Mouse (Mus musculus) neural tube, embryonic 14.5 days (tissue): Measurements from ENCODE around the gene Fgfr2. TPM values are rescaled to one million over a fixed set of nuclear protein-coding genes. Genes with fewer than 3 reads are reported as not detected.

Source experiments
- ATAC-seq: fragments of 200-750 bp; cut with Nextera tagmentation; 2 replicates; pipeline ENCODE4 v1.8.0; 2017; ENCODE audit warnings: low read depth, mild to moderate bottlenecking, moderate TSS enrichment, moderate library complexity
- H3K27ac ChIP-seq: fragments of 300-500 bp; sonication (generic); 2 replicates; pipeline ENCODE4 v1.5.1; 2014; ENCODE audit warnings: low read depth, mild to moderate bottlenecking, control low read depth, low read length, moderate library complexity, mixed read lengths
- H3K27me3 ChIP-seq: fragments of 300-500 bp; sonication (generic); 2 replicates; pipeline ENCODE4 v1.6.1; 2014; ENCODE audit warnings: low read length; ENCODE audit not compliant: control insufficient read depth, insufficient read depth
- H3K36me3 ChIP-seq: fragments of 300-500 bp; sonication (generic); 2 replicates; pipeline ENCODE4 v1.6.1; 2014; ENCODE audit warnings: low read length, mixed read lengths; ENCODE audit not compliant: control insufficient read depth, insufficient read depth
- H3K4me1 ChIP-seq: fragments of 300-500 bp; sonication (generic); 2 replicates; pipeline ENCODE4 v1.6.1; 2014; ENCODE audit warnings: low read length; ENCODE audit not compliant: control insufficient read depth, insufficient read depth
- H3K4me2 ChIP-seq: fragments of 300-500 bp; sonication (generic); 2 replicates; pipeline ENCODE4 v1.6.1; 2014; ENCODE audit warnings: mild to moderate bottlenecking, low read depth, low read length, control low read depth
- H3K4me3 ChIP-seq: fragments of 300-500 bp; sonication (generic); 2 replicates; pipeline ENCODE4 v1.5.1; 2014; ENCODE audit warnings: low read depth, low read length, control low read depth, mixed read lengths
- H3K9ac ChIP-seq: fragments of 300-500 bp; sonication (generic); replicated peaks from 2 replicates; pipeline ENCODE4 v1.6.1; 2014; ENCODE audit warnings: low read depth, mild to moderate bottlenecking, control low read depth, low read length, mixed read lengths
- H3K9me3 ChIP-seq: fragments of 300-500 bp; sonication (generic); 2 replicates; pipeline ENCODE4 v1.6.1; 2016; ENCODE audit warnings: low read length; ENCODE audit not compliant: control insufficient read depth
- WGBS: fragments of 180-500 bp; shearing (Covaris S2); extraction: QIAGEN DNeasy Blood & Tissue Kit; methylation state at CpG from one replicate; pipeline ENCODE4 v1.1.7; 2014; 5-methylcytosine and 5-hydroxymethylcytosine counted together
- polyA plus RNA-seq: library from polyadenylated mRNA; unstranded; fragments of >200 nt; fragmentation: Nextera tagmentation; extraction: Ambion mirVana; gene quantifications from 2 replicates; pipeline ENCODE4 v1.2.1, GENCODE M21; 2014

The Fgfr2 gene
- polyA plus RNA-seq, 1 experiment from 2014 or later, result 28.1 TPM

DNA sequence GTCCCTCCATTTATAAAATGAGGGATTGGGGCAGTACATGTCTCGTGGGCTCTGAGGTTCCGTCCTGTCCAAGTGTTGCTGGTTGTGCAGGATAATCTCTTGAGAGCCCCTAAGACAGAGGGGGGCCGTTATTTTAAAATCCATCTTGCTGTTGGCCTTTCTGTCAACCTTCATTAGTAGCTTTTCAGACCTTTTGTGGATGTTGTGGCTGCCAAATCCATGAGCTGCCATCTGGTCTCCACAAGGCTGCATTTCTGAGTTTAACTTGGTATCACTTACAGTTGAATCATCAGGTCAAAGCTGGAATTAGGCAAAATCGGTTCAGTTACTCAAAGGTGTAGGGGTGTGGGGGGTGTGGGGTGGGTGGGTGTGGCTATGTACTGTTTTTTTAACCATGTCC is 2569.8 kb downstream of the Fgfr2 start:
- ATAC-seq, result no peak
- Histone ChIP-seq H3K9ac (no peak overlapping the region), H3K4me1 (no peaks in the 10 kb centered on the region), H3K27ac (no peak overlapping the region), H3K4me2 (no peak overlapping the region), H3K27me3 (no peaks in the 10 kb centered on the region), H3K36me3 (no peaks in the 10 kb centered on the region), H3K4me3 (no peak overlapping the region), H3K9me3 (no peaks in the 10 kb centered on the region)
- 62% methylated on average over 4 of the region's 4 CpGs for WGBS

DNA sequence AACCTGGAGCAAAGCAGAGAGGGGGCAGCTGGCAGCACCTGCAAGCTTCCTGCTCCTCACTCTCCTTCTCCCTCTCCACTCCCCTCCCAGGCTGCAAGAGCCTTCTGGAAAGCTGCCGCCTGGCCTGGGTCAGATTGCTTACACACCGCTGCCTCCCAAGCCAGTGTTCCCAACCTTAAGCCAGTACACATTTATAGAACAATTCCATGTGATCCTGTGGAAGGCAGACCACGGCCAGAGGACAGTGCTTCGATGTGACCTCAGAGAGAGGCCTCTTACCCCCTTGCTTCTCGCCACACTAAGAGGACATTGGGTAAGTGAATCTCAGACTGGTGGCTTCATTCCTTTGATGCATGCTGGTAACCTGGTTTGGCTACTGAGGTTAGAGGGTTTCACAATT is 2570.4 kb downstream of the Fgfr2 start:
- Histone ChIP-seq H3K27ac (no peak overlapping the region), H3K4me3 (no peak overlapping the region), H3K4me2 (no peak overlapping the region), H3K27me3 (no peaks in the 10 kb centered on the region), H3K9me3 (no peaks in the 10 kb centered on the region), H3K4me1 (no peaks in the 10 kb centered on the region), H3K36me3 (no peaks in the 10 kb centered on the region), H3K9ac (no peak overlapping the region)
- WGBS, result 50% methylated on average over 5 of the region's 5 CpGs
- ATAC-seq, result no peak

DNA sequence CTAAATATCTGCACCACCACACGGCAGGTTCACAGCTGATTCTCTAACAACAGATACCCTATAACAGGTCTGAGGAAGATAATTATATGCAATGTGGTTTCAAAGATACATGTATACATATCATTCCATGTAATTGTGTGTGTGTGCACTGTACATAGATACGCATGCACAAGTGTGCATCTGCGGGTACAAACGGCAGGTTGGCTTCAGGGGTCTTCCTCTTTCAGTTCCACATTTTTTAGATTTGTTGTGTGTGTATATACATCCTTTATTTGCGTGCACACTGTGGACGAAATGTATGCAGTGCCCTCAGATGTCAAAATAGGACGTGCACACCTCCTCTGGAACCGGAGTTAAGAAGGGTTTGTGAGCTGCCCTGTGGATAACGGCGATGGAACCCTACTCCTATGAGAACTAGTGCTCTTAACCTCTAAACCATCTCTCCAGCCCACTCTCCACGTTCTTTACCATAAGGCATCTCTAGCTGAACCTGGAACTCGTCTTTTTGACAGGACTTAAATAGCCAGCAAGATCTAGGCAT is 2575.4 kb downstream of the Fgfr2 start:
- ATAC-seq, result no peak
- peak overlapping the region; percentile 92; the same call in 1 of the 2 replicates for H3K4me3 ChIP-seq

DNA sequence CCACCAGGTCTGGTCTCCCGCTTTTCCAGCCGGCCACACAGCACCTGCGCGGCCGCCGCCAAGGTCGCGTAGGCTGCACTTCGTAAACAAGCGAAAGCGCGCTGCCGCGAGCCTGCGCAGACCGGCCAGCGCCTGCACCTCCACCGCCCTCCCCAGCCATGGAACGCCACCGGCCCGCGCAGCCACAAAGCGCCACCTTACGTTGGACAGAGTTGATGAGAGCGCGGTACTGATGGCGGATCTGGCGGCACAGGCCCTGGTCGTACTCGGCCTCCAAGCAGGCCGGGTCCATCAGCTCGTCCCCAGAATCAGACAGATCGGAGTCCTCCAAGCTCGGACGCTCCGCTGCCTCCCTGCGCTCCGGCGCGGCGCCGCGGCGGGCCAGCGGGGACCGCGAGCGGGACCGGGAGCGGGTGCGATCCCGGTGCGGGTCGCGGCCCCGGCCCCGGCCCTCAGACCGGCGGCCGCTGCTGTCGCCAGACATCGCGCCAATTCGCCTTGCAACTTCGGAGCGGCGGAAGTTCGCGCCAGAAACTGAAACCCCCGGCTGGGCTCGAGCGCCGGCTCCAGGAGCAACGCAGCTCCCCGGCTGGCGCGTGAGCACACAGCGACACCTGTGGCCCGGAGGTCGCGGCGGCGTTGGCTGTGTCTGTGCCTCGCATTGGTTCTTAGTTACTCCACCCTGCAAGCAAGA is 2576.2 kb downstream of the Fgfr2 start:
- peak overlapping the region; percentile 78 for H3K9ac ChIP-seq
- H3K27ac ChIP-seq, result peak overlapping the region; percentile 96
- peaks cover 11% of the 10 kb centered on the region for H3K4me1 ChIP-seq
- H3K36me3 ChIP-seq, result 0 out of 2 replicates have a peak, but pooled peaks cover 3% of the 10 kb centered on the region
- under 1% methylated on average over 72 of the region's 84 CpGs for WGBS
- H3K4me3 ChIP-seq, result peak overlapping the region; percentile 92
- H3K9me3 ChIP-seq, result no peaks in the 10 kb centered on the region
- H3K4me2 ChIP-seq, result peak overlapping the region; percentile 72
- H3K27me3 ChIP-seq, result no peaks in the 10 kb centered on the region
- peak; percentile 96 for ATAC-seq

More for the DNA sequence above, 2575.4 kb downstream of the Fgfr2 start:
- Histone ChIP-seq H3K9me3 (no peaks in the 10 kb centered on the region), H3K27ac (no peak overlapping the region), H3K27me3 (no peaks in the 10 kb centered on the region), H3K36me3 (no peaks in the 10 kb centered on the region), H3K9ac (no peak overlapping the region), H3K4me2 (no peak overlapping the region; the same call in 1 of the 2 replicates), H3K4me1 (peaks cover 11% of the 10 kb centered on the region)
- WGBS, result 86% methylated on average over 12 of the region's 12 CpGs

DNA sequence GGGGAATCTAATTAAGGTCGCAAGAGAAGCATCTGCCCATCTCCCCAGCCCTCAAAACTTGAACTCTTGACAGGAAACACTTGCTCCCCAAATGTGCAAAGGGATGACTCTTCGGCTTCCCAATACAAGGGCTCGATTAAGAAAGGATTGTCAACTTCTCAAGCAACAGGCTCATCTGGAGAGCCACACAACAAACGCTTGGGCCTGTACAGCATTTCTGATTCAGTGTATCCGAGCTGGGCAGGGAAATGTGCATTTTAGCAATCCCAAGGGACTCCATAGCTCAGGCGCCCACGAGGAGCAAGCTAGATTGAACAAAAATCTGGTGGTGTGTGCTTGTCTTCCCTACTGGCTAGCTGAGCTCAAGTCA is 2576.7 kb downstream of the Fgfr2 start:
- Histone ChIP-seq H3K27me3 (no peaks in the 10 kb centered on the region), H3K9ac (peak overlapping the region; percentile 78), H3K4me1 (peaks cover 11% of the 10 kb centered on the region), H3K4me3 (peak overlapping the region; percentile 92), H3K9me3 (no peaks in the 10 kb centered on the region), H3K36me3 (0 out of 2 replicates have a peak, but pooled peaks cover 3% of the 10 kb centered on the region), H3K4me2 (peak overlapping the region; percentile 72), H3K27ac (peak overlapping the region; percentile 96)
- no peak for ATAC-seq
- WGBS, result 9% methylated on average over 7 of the region's 7 CpGs

DNA sequence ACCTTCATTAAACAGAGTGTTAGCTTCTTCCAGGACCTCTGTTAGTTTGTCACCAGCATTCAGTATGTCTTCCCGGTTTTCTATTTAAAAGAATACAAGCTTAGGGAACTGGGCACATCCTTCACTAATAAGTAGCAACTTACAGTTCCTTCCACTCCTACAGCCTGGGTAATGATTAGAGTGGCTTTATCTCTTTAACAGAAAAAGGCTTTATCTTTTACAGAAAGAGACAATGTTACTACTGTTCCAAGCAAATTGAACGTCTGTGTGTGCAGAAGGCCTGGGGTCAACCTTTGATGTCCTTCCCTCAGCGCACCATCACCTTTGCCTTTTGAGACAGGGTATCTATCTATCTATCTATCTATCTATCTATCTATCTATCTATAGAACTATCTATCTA is 2577.3 kb downstream of the Fgfr2 start:
- H3K4me2 ChIP-seq, result peak overlapping the region; percentile 72
- H3K27ac ChIP-seq, result no peak overlapping the region
- peak overlapping the region; percentile 78; the same call in 1 of the 2 replicates for H3K9ac ChIP-seq
- H3K27me3 ChIP-seq, result no peaks in the 10 kb centered on the region
- peak overlapping the region; percentile 92 for H3K4me3 ChIP-seq
- no peaks in the 10 kb centered on the region for H3K9me3 ChIP-seq
- no peak for ATAC-seq
- H3K36me3 ChIP-seq, result peaks cover 3% of the 10 kb centered on the region; the same call in 1 of the 2 replicates
- peaks cover 11% of the 10 kb centered on the region for H3K4me1 ChIP-seq
- WGBS, result 53% methylated on average over 3 of the region's 3 CpGs

DNA sequence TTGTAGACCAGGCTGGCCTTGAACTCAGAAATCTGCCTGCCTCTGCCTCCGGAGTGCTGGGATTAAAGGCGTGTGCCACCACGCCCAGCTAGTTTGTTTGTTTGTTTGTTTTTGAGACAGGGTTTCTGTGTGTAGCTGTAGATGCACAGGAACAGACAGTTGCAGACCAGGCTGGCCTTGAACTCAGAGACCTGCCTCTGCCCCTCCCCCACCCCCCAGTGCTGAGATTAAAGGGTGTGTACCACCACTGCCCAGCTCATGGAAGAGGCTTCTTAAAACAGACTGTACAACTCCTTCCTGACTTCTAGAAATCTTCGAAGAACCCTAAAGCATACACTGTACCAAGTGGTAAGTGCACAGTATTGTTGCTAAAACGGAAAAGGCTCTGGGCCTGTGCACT is 2577.7 kb downstream of the Fgfr2 start:
- peaks cover 4% of the 10 kb centered on the region for H3K36me3 ChIP-seq
- WGBS, result 96% methylated on average over 5 of the region's 5 CpGs
- no peak overlapping the region for H3K27ac ChIP-seq
- no peak for ATAC-seq
- H3K4me2 ChIP-seq, result peak overlapping the region; percentile 72; the same call in 1 of the 2 replicates
- no peak overlapping the region for H3K4me3 ChIP-seq
- no peaks in the 10 kb centered on the region for H3K9me3 ChIP-seq
- H3K9ac ChIP-seq, result no peak overlapping the region
- no peaks in the 10 kb centered on the region for H3K27me3 ChIP-seq
- H3K4me1 ChIP-seq, result peaks cover 11% of the 10 kb centered on the region

DNA sequence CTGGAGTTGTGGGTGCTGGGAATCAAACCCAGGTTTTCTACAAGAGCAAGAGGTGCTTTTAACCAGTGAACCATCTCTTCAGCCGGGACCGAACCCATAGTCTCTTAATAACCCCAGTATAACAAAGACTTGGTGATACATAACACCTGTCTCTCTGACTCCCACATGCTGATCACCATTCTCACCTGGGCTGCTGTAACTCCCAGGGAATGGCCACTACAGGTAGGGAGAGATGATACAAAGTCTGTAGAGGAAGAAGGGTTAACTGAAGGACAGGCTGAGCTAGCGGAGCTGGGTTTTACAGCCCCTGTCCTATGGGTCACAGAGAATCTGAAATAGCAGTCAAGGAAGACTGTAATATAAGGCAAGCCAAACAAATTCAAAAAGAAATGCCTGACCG is 2580.0 kb downstream of the Fgfr2 start:
- H3K36me3 ChIP-seq, result peaks cover 21% of the 10 kb centered on the region
- H3K4me2 ChIP-seq, result no peak overlapping the region
- ATAC-seq, result no peak
- no peak overlapping the region for H3K9ac ChIP-seq
- no peaks in the 10 kb centered on the region for H3K27me3 ChIP-seq
- H3K4me1 ChIP-seq, result peaks cover 11% of the 10 kb centered on the region
- no peak overlapping the region for H3K27ac ChIP-seq
- 96% methylated on average over 4 of the region's 4 CpGs for WGBS
- no peak overlapping the region for H3K4me3 ChIP-seq
- H3K9me3 ChIP-seq, result no peaks in the 10 kb centered on the region

DNA sequence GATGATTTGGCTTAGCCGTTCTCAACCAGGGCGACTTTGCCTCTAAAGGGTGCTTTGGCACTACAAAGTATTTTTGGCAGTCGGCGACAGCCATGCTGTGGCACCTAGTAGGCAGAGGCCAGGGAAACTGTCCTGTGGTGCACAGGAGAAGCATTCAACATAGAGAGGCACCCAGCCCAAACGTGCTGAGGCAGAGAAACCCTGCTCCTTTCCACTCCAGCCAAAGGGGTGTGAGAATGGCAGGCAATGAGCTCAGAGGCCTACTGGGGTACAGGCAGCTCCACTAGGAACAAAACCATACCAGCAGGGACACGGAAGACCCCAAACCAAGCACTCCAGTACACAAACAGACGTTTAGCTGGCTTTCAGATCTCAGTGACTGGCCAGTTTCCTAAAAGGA is 2583.0 kb downstream of the Fgfr2 start:
- Histone ChIP-seq H3K4me2 (no peak overlapping the region), H3K4me3 (no peak overlapping the region), H3K27me3 (no peaks in the 10 kb centered on the region), H3K4me1 (no peaks in the 10 kb centered on the region; the same call in 1 of the 2 replicates), H3K36me3 (peaks cover 30% of the 10 kb centered on the region), H3K27ac (no peak overlapping the region), H3K9ac (no peak overlapping the region), H3K9me3 (no peaks in the 10 kb centered on the region)
- ATAC-seq, result no peak
- WGBS, result 90% methylated on average over 7 of the region's 7 CpGs
